Mouse (Mus musculus) lung, embryonic 14.5 days (tissue): ENCODE data around the gene Itpr2. TPM values are rescaled to one million over a fixed set of nuclear protein-coding genes. Genes with fewer than 3 reads are reported as not detected.

Experiments
- ATAC-seq: fragments of 200-750 bp; cut with Nextera tagmentation; 2 replicates; pipeline ENCODE4 v1.8.0; 2017; ENCODE audit warnings: mild to moderate bottlenecking, moderate TSS enrichment, moderate library complexity; ENCODE audit not compliant: insufficient read depth
- DNase-seq: peaks from one replicate; pipeline ENCODE4 v3.0.0-alpha.2; 2015
- H3K27ac ChIP-seq: fragments of 300-500 bp; sonication (generic); 2 replicates; pipeline ENCODE4 v1.5.1; 2014; ENCODE audit warnings: low read depth, mild to moderate bottlenecking, moderate library complexity
- H3K27me3 ChIP-seq: fragments of 300-500 bp; sonication (generic); 2 replicates; pipeline ENCODE4 v1.6.1; 2014; ENCODE audit warnings: low read length, control low read depth; ENCODE audit not compliant: insufficient read depth
- H3K36me3 ChIP-seq: fragments of 300-500 bp; sonication (generic); 2 replicates; pipeline ENCODE4 v1.6.1; 2014; ENCODE audit warnings: control low read depth; ENCODE audit not compliant: insufficient read depth
- H3K4me1 ChIP-seq: fragments of 300-500 bp; sonication (generic); 2 replicates; pipeline ENCODE4 v1.6.1; 2014; ENCODE audit warnings: antibody characterized with exemption, control low read depth; ENCODE audit not compliant: insufficient read depth
- H3K4me2 ChIP-seq: fragments of 300-500 bp; sonication (generic); 2 replicates; pipeline ENCODE4 v1.6.1; 2014; ENCODE audit warnings: mild to moderate bottlenecking
- H3K4me3 ChIP-seq: fragments of 300-500 bp; sonication (generic); 2 replicates; pipeline ENCODE4 v1.5.1; 2014; ENCODE audit warnings: low read depth, low read length
- H3K9ac ChIP-seq: fragments of 300-500 bp; sonication (generic); 2 replicates; pipeline ENCODE4 v1.6.1; 2014
- H3K9me3 ChIP-seq: fragments of 300-500 bp; sonication (generic); 2 replicates; pipeline ENCODE4 v1.6.1; 2016; ENCODE audit warnings: low read depth, low read length, control low read depth
- CTCF ChIP-seq: IDR thresholded peaks from 2 replicates; pipeline ENCODE4 v1.5.1; 2016; ENCODE audit warnings: antibody characterized with exemption, low read depth
- WGBS: fragments of 180-500 bp; shearing (Covaris S2); extraction: QIAGEN DNeasy Blood & Tissue Kit; methylation state at CpG from one replicate; pipeline ENCODE4 v1.1.7; 2014; 5-methylcytosine and 5-hydroxymethylcytosine counted together
- polyA plus RNA-seq: library from polyadenylated mRNA; unstranded; fragments of >200 nt; fragmentation: Nextera tagmentation; extraction: Ambion mirVana; gene quantifications from 2 replicates; pipeline ENCODE4 v1.2.1, GENCODE M21; 2014

Gene Itpr2
- polyA plus RNA-seq, 1 experiment from 2014 or later: 13.1 TPM

DNA sequence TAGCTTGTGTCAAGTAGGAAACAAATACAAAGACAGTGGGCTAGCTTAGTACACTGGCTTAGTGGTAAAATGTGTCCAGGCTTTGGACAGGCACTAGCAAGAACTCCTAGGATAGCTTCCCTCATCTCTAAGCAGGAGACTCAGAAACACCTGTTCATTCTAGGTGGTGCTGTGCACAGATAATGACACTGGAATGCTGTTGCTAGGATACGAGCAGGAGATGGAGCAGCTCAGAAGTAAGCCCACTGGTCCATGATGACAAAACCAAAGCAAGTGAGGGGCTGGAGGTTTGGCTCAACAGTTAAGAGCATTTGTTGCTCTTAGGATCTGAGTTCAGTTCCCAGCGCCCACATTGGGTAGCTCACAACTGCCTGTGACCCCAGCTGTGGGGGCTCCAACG lies 160.1 kb downstream of the Itpr2 start:
- H3K4me3 ChIP-seq: no peak overlapping the region

DNA sequence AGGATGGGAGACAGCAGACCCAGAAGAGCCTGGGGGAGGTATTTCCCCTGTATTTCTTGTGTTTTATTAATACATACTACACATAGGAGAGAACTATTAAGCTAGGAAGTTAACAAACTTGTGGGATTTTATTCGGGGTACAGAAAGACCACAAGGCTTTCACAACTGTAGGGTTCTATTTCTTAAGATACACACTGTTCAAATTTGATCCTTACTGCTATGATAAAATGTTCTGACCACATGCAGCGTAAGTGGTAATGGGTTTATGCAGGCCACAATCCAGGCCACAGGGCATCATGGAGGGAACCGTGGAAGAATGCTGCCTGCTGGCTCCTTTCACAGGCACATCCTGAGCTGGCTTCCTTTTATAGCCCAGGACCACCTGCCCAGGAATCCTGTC lies 160.6 kb downstream of the Itpr2 start:
- Histone ChIP-seq H3K27ac (no peak overlapping the region), H3K9me3 (no peaks in the 10 kb centered on the region), H3K36me3 (no peaks in the 10 kb centered on the region), H3K4me1 (no peaks in the 10 kb centered on the region), H3K9ac (no peak overlapping the region), H3K4me3 (no peak overlapping the region), H3K27me3 (no peaks in the 10 kb centered on the region), H3K4me2 (no peak overlapping the region)
- 83% methylated on average over 3 of the region's 3 CpGs for WGBS
- ATAC-seq (no peak), DNase-seq (no peak)
- no peak for TF ChIP-seq CTCF

More for the DNA sequence above, 160.1 kb downstream of the Itpr2 start:
- Histone ChIP-seq H3K4me1 (no peaks in the 10 kb centered on the region), H3K9me3 (no peaks in the 10 kb centered on the region), H3K27me3 (no peaks in the 10 kb centered on the region), H3K27ac (no peak overlapping the region), H3K36me3 (no peaks in the 10 kb centered on the region), H3K4me2 (no peak overlapping the region), H3K9ac (no peak overlapping the region)
- DNase-seq (no peak), ATAC-seq (no peak)
- TF ChIP-seq CTCF: no peak
- 71% methylated on average over 3 of the region's 3 CpGs for WGBS

DNA sequence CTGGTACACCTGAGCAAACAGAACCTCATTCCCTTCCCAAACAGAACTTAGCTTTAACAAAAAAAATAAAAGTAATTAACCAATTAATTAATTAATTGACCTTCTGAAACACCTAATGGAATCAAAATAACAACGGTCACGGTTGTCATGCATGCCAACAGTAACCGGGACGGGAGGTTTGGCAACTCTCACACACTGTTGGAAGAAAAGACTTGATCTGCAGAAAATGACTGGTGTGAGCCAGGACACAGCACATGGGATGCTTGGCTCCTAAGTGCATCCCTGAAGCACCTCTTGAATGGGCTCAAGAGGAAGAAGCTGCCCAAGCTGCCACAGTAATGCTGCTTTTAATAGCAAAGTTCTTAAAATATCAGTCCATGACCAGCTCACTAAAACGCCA lies 161.1 kb downstream of the Itpr2 start:
- Histone ChIP-seq H3K36me3 (no peaks in the 10 kb centered on the region), H3K9ac (no peak overlapping the region), H3K27me3 (no peaks in the 10 kb centered on the region), H3K4me3 (no peak overlapping the region), H3K4me1 (no peaks in the 10 kb centered on the region), H3K4me2 (no peak overlapping the region), H3K9me3 (no peaks in the 10 kb centered on the region), H3K27ac (no peak overlapping the region)
- no peak for TF ChIP-seq CTCF
- ATAC-seq: no peak
- no peak for DNase-seq
- 86% methylated on average over 5 of the region's 5 CpGs for WGBS

DNA sequence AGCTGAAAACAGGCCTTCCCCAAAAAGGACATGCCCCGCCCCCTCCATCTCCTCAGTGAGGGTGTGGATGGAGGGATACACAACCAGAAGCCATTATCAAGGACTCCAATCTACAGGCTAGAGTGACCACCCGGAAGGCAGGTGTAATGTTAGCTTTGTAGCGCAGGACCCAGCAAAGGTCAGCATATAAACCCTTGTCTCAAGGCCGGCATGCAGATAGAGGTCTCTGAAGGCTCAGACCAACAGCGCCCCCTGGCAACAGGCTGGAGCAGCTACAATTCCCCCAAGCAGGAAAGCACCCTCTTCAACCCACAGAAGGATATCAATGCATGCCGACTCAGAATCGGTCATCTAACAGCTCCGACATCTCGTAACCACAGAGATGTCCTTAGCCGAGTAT lies 162.2 kb downstream of the Itpr2 start:
- no peaks in the 10 kb centered on the region for H3K27me3 ChIP-seq
- no peak overlapping the region for H3K27ac ChIP-seq
- DNase-seq (peak; percentile 57), ATAC-seq (no peak)
- H3K4me1 ChIP-seq: no peaks in the 10 kb centered on the region
- no peaks in the 10 kb centered on the region for H3K9me3 ChIP-seq
- no peak overlapping the region for H3K4me2 ChIP-seq
- no peak overlapping the region for H3K4me3 ChIP-seq
- H3K9ac ChIP-seq: no peak overlapping the region
- TF ChIP-seq CTCF: peak; percentile 59
- WGBS: 47% methylated on average over 10 of the region's 10 CpGs
- no peaks in the 10 kb centered on the region for H3K36me3 ChIP-seq

DNA sequence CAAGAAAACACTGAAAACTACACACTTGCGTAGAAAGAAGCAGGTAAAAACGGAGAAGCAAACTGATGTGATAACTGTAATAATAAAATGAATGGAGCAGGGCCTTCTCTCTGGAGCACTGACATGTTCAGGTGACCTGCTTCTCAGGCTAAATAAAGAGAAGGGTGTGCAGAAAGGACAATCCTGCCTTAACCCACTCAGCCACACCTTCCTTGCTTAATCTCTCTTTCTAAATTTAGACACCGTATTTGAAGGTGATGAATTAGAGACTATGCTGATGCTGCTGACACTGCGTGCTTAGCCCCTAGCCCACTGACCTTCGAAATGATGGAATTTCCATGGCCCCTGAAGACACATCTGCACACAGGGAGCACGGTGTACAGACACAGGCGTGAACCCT lies 164.8 kb downstream of the Itpr2 start:
- ATAC-seq (no peak), DNase-seq (no peak)
- H3K27ac ChIP-seq: no peak overlapping the region
- TF ChIP-seq CTCF: no peak
- no peaks in the 10 kb centered on the region for H3K9me3 ChIP-seq
- H3K4me3 ChIP-seq: no peak overlapping the region
- no peaks in the 10 kb centered on the region for H3K36me3 ChIP-seq
- H3K9ac ChIP-seq: no peak overlapping the region
- H3K27me3 ChIP-seq: no peaks in the 10 kb centered on the region
- WGBS: 59% methylated on average over 7 of the region's 7 CpGs
- H3K4me2 ChIP-seq: no peak overlapping the region
- no peaks in the 10 kb centered on the region for H3K4me1 ChIP-seq

DNA sequence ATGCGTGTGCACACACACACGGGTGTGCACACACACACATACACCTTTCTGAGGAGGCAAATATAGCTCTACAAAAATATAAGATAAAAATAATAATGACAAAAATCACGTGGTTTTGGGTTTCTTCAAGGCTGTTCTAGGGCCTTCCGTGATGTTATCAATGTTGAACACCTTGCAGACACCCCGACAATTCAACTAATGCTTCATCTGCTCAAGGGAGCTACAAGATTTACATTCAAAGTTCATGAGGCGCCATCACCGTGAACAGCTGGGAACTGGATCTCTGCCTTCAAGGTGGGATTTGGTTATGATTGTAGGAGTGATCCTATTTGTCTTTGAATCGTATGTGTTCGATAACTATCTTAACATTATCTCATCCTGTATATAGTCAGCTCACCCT lies 166.8 kb downstream of the Itpr2 start:
- Histone ChIP-seq H3K4me3 (no peak overlapping the region), H3K27me3 (no peaks in the 10 kb centered on the region), H3K4me1 (no peaks in the 10 kb centered on the region), H3K4me2 (no peak overlapping the region), H3K36me3 (no peaks in the 10 kb centered on the region), H3K9ac (no peak overlapping the region), H3K27ac (no peak overlapping the region), H3K9me3 (no peaks in the 10 kb centered on the region)
- no peak for TF ChIP-seq CTCF
- DNase-seq: no peak
- WGBS: 92% methylated on average over 9 of the region's 9 CpGs
- no peak for ATAC-seq

DNA sequence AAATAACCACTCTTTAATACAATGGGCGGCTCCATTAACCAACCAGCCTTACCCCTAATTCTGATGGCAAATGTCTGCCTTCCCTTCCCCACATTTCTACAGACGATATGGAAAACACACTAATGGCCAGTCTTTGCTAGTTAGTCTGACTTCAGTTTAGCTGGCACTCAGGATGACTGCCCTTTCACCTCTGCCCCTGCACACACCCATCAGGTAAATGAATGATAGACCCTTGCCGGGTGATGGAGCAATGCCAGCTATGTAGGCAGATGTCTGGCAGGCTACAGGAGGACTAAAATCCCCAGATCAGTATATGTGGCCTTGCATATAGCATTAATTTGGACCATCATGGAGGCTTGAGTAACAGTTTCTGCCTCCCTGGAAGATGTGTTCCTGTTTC lies 168.5 kb downstream of the Itpr2 start:
- H3K9me3 ChIP-seq: no peaks in the 10 kb centered on the region
- H3K4me3 ChIP-seq: no peak overlapping the region
- no peaks in the 10 kb centered on the region for H3K36me3 ChIP-seq
- H3K9ac ChIP-seq: no peak overlapping the region
- 81% methylated on average over 3 of the region's 3 CpGs for WGBS
- H3K27ac ChIP-seq: no peak overlapping the region
- TF ChIP-seq CTCF: no peak
- no peak overlapping the region for H3K4me2 ChIP-seq
- DNase-seq: no peak
- no peaks in the 10 kb centered on the region for H3K4me1 ChIP-seq
- no peaks in the 10 kb centered on the region for H3K27me3 ChIP-seq
- ATAC-seq: no peak
